Mouse (Mus musculus): Measurements from ENCODE around the gene Acsl5.

DNA sequence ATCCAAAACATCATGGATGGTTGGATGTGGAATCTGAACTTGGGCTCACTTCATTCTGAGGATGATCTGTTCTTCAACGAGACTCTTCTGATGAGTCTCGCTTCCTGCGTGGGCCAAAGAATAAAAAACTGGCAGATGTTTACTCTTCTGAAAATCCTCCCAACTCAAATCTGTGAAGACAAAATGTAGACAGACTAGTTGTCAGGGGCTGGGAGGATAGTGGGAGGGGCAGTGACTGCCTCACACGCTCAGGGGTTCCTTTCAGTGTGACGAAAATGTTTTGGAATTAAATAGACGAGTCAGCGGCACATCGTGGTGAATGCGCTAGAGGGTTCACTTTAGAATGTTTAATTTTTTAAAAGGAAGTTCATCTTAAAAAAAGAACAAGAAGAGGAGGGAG lies 4.4 kb downstream of the Acsl5 start:
- TF ChIP-seq CTCF (IDR thresholded peaks at IDR 0.05; ENCODE audit: control insufficient read depth, insufficient read depth, low read length) (no peak), POLR2A (IDR thresholded peaks at IDR 0.05; ENCODE audit: borderline replicate concordance, control insufficient read depth, low read depth, low read length) (no peak)

Data from bone marrow, adult 2 months (tissue).